Mouse (Mus musculus) heart, embryonic 11.5 days (tissue): ENCODE results near the gene Cysltr1. TPM values are rescaled to one million over a fixed set of nuclear protein-coding genes. Genes with fewer than 3 reads are reported as not detected.

ENCODE experiments used
- ATAC-seq: fragments of 200-750 bp; cut with Nextera tagmentation; replicated peaks from 2 replicates; pipeline ENCODE4 v1.8.0; 2017; ENCODE audit warnings: moderate library complexity; ENCODE audit not compliant: insufficient number of reproducible peaks, low FRiP score, low TSS enrichment
- H3K27ac ChIP-seq: fragments of 300-500 bp; sonication (generic); 2 replicates; pipeline ENCODE4 v1.5.1; 2014; ENCODE audit warnings: mild to moderate bottlenecking, low read depth, low read length
- H3K27me3 ChIP-seq: fragments of 300-500 bp; sonication (generic); 2 replicates; pipeline ENCODE4 v1.6.1; 2014; ENCODE audit warnings: mild to moderate bottlenecking, low read length, mixed read lengths; ENCODE audit not compliant: control insufficient read depth, insufficient read depth
- H3K36me3 ChIP-seq: fragments of 300-500 bp; sonication (generic); 2 replicates; pipeline ENCODE4 v1.6.1; 2014; ENCODE audit warnings: mild to moderate bottlenecking, low read length, moderate library complexity, mixed read lengths; ENCODE audit not compliant: control insufficient read depth, insufficient read depth
- H3K4me1 ChIP-seq: fragments of 300-500 bp; sonication (generic); 2 replicates; pipeline ENCODE4 v1.6.1; 2014; ENCODE audit warnings: low read length; ENCODE audit not compliant: control insufficient read depth, insufficient read depth
- H3K4me2 ChIP-seq: fragments of 300-500 bp; sonication (generic); 2 replicates; pipeline ENCODE4 v1.6.1; 2014; ENCODE audit warnings: mild to moderate bottlenecking, moderate library complexity
- H3K4me3 ChIP-seq: fragments of 300-500 bp; sonication (generic); 2 replicates; pipeline ENCODE4 v1.5.1; 2014; ENCODE audit warnings: low read depth, low read length
- H3K9ac ChIP-seq: fragments of 300-500 bp; sonication (generic); 2 replicates; pipeline ENCODE4 v1.6.1; 2014; ENCODE audit warnings: mild to moderate bottlenecking, low read depth, low read length, moderate library complexity
- H3K9me3 ChIP-seq: fragments of 300-500 bp; sonication (generic); replicated peaks from 2 replicates; pipeline ENCODE4 v1.6.1; 2016; ENCODE audit warnings: low read length; ENCODE audit not compliant: control insufficient read depth
- WGBS: fragments of 180-500 bp; shearing (Covaris S2); extraction: QIAGEN DNeasy Blood & Tissue Kit; methylation state at CpG from one replicate; pipeline ENCODE4 v1.1.7; 2014; ENCODE audit not compliant: insufficient replicate concordance; 5-methylcytosine and 5-hydroxymethylcytosine counted together
- polyA plus RNA-seq: library from polyadenylated mRNA; unstranded; fragments of >200 nt; fragmentation: Nextera tagmentation; extraction: Ambion mirVana; gene quantifications from 2 replicates; pipeline ENCODE4 v1.2.1, GENCODE M21; 2014

Gene Cysltr1
- 0.27 and 0.59 TPM in 2 replicates for polyA plus RNA-seq

DNA sequence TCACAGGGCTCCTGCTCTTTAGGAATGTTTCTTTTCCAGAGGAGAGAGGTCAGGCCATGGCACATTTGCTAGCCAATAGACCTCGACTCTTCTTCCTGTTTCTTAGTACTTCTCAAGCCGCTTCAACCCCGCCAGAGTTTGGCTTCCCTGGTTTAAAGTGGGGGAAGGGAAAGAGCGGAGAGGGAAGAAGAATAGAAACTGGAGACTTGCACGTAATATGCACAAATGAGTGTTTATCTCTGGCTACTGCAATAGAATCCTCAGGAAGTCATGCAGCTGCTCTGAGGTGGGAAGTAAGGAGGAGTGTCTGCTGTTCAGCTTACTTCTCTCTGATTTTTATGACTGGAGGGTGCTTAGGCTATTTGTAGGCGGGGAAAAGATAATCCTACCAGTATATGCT, at the start of gene Cysltr1:
Cysltr1 (minus strand) TSS at position 294 of the 400 bp plus-strand sequence.
- Histone ChIP-seq H3K27ac (no peak within 1 kb of the TSS), H3K27me3 (no peaks in the 10 kb centered on the region), H3K4me2 (peak within 1 kb of the TSS; percentile 44), H3K4me1 (no peaks in the 10 kb centered on the region), H3K36me3 (no peaks in the 10 kb centered on the region), H3K4me3 (no peak within 1 kb of the TSS), H3K9ac (no peak within 1 kb of the TSS), H3K9me3 (no peaks in the 10 kb centered on the region)
- no peak for ATAC-seq
- WGBS: 20% methylated on average over 6 of the region's 6 CpGs

DNA sequence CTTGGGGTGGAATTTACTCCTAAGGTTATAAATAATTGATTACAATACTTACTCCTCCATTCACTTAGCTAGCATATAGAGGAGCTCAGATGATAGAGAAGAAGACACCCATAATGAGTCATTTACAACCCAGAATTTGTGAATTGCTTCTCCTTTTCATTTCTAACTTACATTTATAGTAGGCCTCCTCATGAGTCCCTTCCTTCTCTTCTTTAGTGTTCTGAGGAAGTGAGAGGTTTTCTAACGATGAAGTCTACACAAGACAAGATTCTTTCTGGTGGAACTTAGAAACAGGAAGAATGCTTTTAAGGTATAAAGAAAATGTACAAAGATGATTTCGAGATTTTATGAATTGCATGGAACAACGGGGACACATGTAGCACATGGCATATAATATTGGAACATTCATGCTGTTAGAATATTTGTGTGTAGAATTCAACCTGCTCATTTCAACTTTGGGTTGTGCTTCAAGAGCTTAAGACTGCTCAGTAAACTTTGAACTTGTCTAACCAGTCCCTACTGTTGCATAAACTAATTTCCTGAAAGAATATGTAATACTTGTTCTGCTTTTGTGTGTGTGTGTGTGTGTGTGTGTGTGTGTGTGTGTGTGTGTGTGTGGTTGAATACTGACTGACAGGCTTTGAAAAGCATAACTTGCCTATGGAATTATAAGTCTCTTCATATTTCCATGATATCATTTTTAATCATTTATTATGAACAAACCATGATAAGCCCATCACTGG, 31.5 kb upstream of the Cysltr1 start:
- Histone ChIP-seq H3K27ac (no peak overlapping the region), H3K4me2 (no peak overlapping the region), H3K27me3 (no peaks in the 10 kb centered on the region), H3K36me3 (no peaks in the 10 kb centered on the region), H3K9ac (no peak overlapping the region), H3K4me3 (no peak overlapping the region), H3K4me1 (no peaks in the 10 kb centered on the region), H3K9me3 (no peaks in the 10 kb centered on the region)
- 70% methylated on average over 3 of the region's 3 CpGs for WGBS
- ATAC-seq: no peak

DNA sequence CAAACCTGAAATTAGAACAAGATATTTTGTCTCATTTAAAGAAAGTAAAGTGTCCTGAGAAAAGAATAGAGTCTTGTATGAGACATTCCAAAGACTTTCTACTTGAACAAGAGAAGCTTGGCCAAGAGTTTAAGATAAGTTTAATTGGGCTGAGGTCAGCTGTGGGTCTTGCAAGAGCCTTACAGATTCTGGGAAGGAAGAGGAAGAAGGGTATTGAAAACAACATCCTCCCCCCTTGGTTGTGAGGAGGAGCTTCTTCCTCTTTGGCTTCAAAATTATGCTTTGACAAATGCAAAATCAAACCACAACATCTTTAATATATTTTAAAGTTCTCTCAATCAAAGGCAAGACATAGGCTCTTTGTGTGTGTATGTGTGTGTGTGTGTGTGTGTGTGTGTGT, 30.1 kb upstream of the Cysltr1 start:
- no peak overlapping the region for H3K4me2 ChIP-seq

DNA sequence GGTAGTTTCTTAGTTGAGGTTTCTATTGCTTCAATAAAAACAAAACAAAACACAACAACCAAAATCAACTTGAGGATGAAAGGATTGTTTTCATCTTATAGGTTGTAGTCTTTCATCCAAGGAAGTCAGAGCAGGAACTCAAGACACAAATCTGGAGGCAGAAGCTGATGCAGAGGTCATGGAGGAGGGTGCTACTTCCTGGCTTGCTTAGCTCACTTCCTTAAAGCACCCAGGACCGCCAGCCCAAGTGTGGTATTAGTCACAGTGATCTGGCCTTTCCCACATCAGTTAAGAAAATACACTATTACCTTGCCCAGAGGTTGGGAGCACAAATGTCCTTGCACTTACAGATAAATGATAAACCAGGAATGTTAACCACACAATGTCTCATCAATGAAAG, 25.0 kb upstream of the Cysltr1 start:
- no peak overlapping the region for H3K27ac ChIP-seq
- WGBS: 53% methylated on average over 1 of the region's 1 CpGs
- no peaks in the 10 kb centered on the region for H3K27me3 ChIP-seq
- no peak overlapping the region for H3K4me2 ChIP-seq
- no peaks in the 10 kb centered on the region for H3K36me3 ChIP-seq
- no peak for ATAC-seq
- no peak overlapping the region for H3K9ac ChIP-seq
- no peak overlapping the region for H3K4me3 ChIP-seq
- H3K4me1 ChIP-seq: no peaks in the 10 kb centered on the region
- H3K9me3 ChIP-seq: no peaks in the 10 kb centered on the region

More for the DNA sequence above, 30.1 kb upstream of the Cysltr1 start:
- Histone ChIP-seq H3K27me3 (no peaks in the 10 kb centered on the region), H3K27ac (no peak overlapping the region), H3K36me3 (no peaks in the 10 kb centered on the region), H3K9ac (no peak overlapping the region), H3K4me1 (no peaks in the 10 kb centered on the region), H3K9me3 (no peaks in the 10 kb centered on the region), H3K4me3 (no peak overlapping the region)
- ATAC-seq: no peak

DNA sequence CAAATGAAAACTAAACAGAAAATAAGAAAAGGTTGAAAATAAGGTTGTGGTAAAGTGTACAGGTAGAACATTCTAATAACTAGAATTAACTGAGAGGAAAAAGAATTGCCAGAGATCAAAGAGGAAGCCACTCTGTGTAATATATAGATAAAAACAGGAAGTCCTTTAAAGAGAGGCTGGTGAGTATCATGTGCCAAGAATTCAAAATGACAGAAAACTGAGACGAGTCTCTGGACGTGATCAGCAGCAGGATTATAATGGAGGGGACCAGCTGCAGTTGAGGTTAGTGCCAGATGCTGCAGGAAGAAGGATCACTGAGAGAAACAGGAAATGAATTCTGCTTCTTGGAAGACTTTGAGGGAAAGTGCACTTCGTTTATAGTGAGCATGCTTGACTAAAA, 20.2 kb upstream of the Cysltr1 start:
- no peaks in the 10 kb centered on the region for H3K36me3 ChIP-seq
- no peak for ATAC-seq
- no peaks in the 10 kb centered on the region for H3K9me3 ChIP-seq
- 48% methylated on average over 3 of the region's 3 CpGs for WGBS
- no peaks in the 10 kb centered on the region for H3K27me3 ChIP-seq
- H3K4me2 ChIP-seq: no peak overlapping the region
- no peak overlapping the region for H3K4me3 ChIP-seq
- H3K4me1 ChIP-seq: no peaks in the 10 kb centered on the region
- H3K27ac ChIP-seq: no peak overlapping the region
- no peak overlapping the region for H3K9ac ChIP-seq

DNA sequence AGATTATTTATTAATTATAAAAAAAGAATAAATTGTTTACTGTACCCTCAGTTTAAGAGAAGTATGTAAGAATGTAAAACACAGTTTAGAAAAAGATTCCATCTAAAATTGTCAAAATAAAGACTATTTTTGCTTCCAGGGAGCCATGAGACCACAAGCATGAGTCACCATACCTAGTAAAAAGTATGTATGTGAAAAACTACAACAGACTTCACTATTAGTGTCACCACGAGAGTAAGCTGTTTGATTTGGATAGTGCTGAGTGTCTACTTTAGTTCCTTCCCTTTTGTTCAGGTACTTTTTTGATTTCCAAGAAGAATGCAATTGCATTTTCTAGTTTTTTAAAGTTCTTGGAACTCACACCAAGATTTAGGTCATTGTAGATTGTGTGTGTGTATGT, 19.0 kb upstream of the Cysltr1 start:
- H3K4me3 ChIP-seq: no peak overlapping the region
- 62% methylated on average over 1 of the region's 1 CpGs for WGBS
- H3K4me1 ChIP-seq: no peaks in the 10 kb centered on the region
- no peak for ATAC-seq
- no peaks in the 10 kb centered on the region for H3K36me3 ChIP-seq
- no peak overlapping the region for H3K4me2 ChIP-seq
- no peaks in the 10 kb centered on the region for H3K9me3 ChIP-seq
- H3K9ac ChIP-seq: no peak overlapping the region
- no peak overlapping the region for H3K27ac ChIP-seq
- H3K27me3 ChIP-seq: no peaks in the 10 kb centered on the region

DNA sequence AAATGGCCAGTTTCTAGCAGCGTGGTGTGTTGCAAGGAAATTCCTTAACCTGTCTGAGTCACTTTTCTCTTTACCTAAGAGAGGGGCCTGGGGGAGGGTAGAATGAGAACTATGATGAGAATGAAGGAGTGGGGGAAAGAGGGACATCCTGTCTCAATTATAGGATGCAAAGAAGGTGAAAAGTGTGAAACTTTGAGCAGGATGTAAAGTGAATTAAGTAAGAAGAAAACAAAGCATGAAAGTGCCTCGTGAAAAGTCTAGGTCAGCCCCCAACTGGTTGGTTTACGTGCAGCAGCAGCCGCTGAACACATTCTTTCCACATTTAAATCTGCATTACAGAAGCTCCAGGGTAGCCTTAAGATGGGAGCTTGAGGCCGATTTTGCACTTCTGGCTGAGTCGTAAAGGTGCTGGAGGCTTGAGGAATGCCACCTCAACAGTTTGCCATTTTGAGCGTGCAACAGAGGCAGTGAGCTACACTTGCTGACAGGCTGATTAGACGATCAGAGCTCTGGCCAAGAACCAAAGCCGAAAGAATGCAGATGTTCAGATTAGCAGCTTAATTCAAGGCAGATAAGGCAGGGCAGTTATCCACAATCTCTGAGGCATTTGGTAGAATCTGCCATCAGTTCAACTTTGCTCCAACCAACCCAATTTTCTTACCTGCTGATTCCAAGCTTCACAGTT, 763 bp downstream of the Cysltr1 start:
- no peak overlapping the region for H3K9ac ChIP-seq
- no peak overlapping the region for H3K27ac ChIP-seq
- no peaks in the 10 kb centered on the region for H3K36me3 ChIP-seq
- H3K4me3 ChIP-seq: no peak overlapping the region
- no peaks in the 10 kb centered on the region for H3K9me3 ChIP-seq
- 26% methylated on average over 9 of the region's 9 CpGs for WGBS
- no peaks in the 10 kb centered on the region for H3K27me3 ChIP-seq
- H3K4me1 ChIP-seq: no peaks in the 10 kb centered on the region
- H3K4me2 ChIP-seq: peak overlapping the region; percentile 44
- no peak for ATAC-seq

DNA sequence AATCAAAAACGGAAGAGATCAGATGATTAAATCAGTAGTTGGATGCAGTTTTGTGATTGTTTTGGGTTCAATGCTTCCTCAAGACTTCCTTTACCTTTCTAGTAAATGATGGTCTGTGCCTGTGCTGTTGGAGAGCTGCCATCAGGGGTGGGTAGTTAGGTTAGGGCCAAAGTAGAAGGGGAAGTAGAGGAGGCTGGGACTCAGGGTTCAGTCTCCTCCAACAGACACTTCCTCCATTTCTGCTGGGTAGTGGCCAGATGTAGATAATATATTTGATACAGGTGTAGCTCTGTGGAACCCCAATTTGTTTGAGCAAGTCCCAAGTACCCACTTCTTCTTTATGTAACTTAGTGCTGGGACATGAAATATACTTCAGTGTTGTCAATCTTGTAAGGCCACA, 7.6 kb downstream of the Cysltr1 start:
- ATAC-seq: no peak
- H3K4me1 ChIP-seq: no peaks in the 10 kb centered on the region
- H3K4me2 ChIP-seq: no peak overlapping the region
- H3K27ac ChIP-seq: no peak overlapping the region
- H3K9ac ChIP-seq: no peak overlapping the region
- no peaks in the 10 kb centered on the region for H3K27me3 ChIP-seq
- H3K9me3 ChIP-seq: no peaks in the 10 kb centered on the region
- H3K36me3 ChIP-seq: no peaks in the 10 kb centered on the region
- 91% methylated on average over 1 of the region's 1 CpGs for WGBS
- H3K4me3 ChIP-seq: no peak overlapping the region

DNA sequence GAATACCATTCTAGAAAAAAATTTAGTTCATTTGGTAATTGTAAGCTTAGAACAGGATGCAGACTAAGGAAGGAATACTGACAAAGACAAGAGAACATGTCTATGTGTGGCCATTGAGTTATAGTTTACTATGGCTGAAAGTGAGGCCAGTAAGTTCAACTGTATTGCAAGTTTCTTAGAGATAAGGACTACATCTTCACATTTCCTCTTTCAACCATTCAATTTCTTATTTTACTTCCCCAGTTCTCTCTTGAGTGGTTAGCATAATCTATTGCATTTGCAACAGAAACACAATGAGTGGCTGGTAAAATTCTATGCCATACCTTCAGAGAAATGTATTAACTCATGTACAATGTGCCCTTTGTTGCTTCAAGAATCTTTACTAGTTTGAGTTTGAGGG, 9.6 kb downstream of the Cysltr1 start:
- no peak for ATAC-seq
- H3K27ac ChIP-seq: no peak overlapping the region
- no peak overlapping the region for H3K9ac ChIP-seq
- no peaks in the 10 kb centered on the region for H3K9me3 ChIP-seq
- H3K4me3 ChIP-seq: no peak overlapping the region
- H3K4me2 ChIP-seq: no peak overlapping the region
- H3K27me3 ChIP-seq: no peaks in the 10 kb centered on the region
- no peaks in the 10 kb centered on the region for H3K36me3 ChIP-seq
- H3K4me1 ChIP-seq: no peaks in the 10 kb centered on the region
